Mouse (Mus musculus) adrenal gland (tissue): ENCODE measurements at regions not wholly inside any gene's neighbourhood (a gene's known extent, or its start where the extent isn't known, plus 50 kb on each side); places are given as distances from the start of the nearest gene placed in this dataset.

Source experiments
- intact Hi-C: fragments of 180-260 bp; cut with DNase I; formaldehyde crosslinking; loops from one replicate; pipeline ENCODE4 v1.15.1; 2025

- intact Hi-C loops = no loop called here
Measured at GRCm38 (mm10) chr13:44581947-44582766, 147.1 kb upstream of the Jarid2 start.

- intact Hi-C loops = no loop called here
Measured at GRCm38 (mm10) chr13:44582767-44583085, 146.5 kb upstream of the Jarid2 start.

- intact Hi-C loops = no loop called here
Measured at GRCm38 (mm10) chr13:44583614-44584013, 145.7 kb upstream of the Jarid2 start.

GRCm38 (mm10) chr13:44584151-44584550 is 145.1 kb upstream of the Jarid2 start:
- intact Hi-C loops = no loop called here

GRCm38 (mm10) chr13:44584551-44584950 is 144.7 kb upstream of the Jarid2 start:
- intact Hi-C loops = no loop called here

- intact Hi-C loops = no loop called here
Measured at GRCm38 (mm10) chr13:44587846-44588245, 141.4 kb upstream of the Jarid2 start.

- intact Hi-C loops = no loop called here
Measured at GRCm38 (mm10) chr13:44594645-44595044, 134.6 kb upstream of the Jarid2 start.

- intact Hi-C loops = no loop called here
Measured at GRCm38 (mm10) chr13:44597666-44598065, 131.6 kb upstream of the Jarid2 start.

- intact Hi-C loops = no loop called here
Measured at GRCm38 (mm10) chr13:44601024-44601423, 128.2 kb upstream of the Jarid2 start.

- intact Hi-C loops = no loop called here
Measured at GRCm38 (mm10) chr13:44602658-44603057, 126.6 kb upstream of the Jarid2 start.

- intact Hi-C loops = no loop called here
Measured at GRCm38 (mm10) chr13:44607316-44608285, 121.7 kb upstream of the Jarid2 start.

- intact Hi-C loops = no loop called here
Measured at GRCm38 (mm10) chr13:44608286-44608675, 121.0 kb upstream of the Jarid2 start.

- intact Hi-C loops = no loop called here
Measured at GRCm38 (mm10) chr13:44608681-44609335, 120.5 kb upstream of the Jarid2 start.

GRCm38 (mm10) chr13:44609606-44610005 is 119.7 kb upstream of the Jarid2 start:
- intact Hi-C loops = loop anchor here (10.0 kb wide), 1 partner anchor 125 kb away; no protein-coding TSS in a partner anchor

GRCm38 (mm10) chr13:44615696-44616095 is 113.6 kb upstream of the Jarid2 start:
- intact Hi-C loops = loop anchor here (10.0 kb wide), 1 partner anchor 119 kb away; no protein-coding TSS in a partner anchor

- intact Hi-C loops = loop anchor here (10.0 kb wide), 1 partner anchor 116 kb away; no protein-coding TSS in a partner anchor
Measured at GRCm38 (mm10) chr13:44618368-44618767, 110.9 kb upstream of the Jarid2 start.

GRCm38 (mm10) chr13:44622661-44623355 is 106.5 kb upstream of the Jarid2 start:
- intact Hi-C loops = loop anchor here (5.0 kb wide), 1 partner anchor 34 kb away; no protein-coding TSS in a partner anchor

GRCm38 (mm10) chr13:44624716-44625115 is 104.6 kb upstream of the Jarid2 start:
- intact Hi-C loops = loop anchor here (5.0 kb wide), 1 partner anchor 33 kb away; no protein-coding TSS in a partner anchor

GRCm38 (mm10) chr13:44625792-44626191 is 103.5 kb upstream of the Jarid2 start:
- intact Hi-C loops = no loop called here

- intact Hi-C loops = no loop called here
Measured at GRCm38 (mm10) chr13:44626806-44627205, 102.5 kb upstream of the Jarid2 start.

- intact Hi-C loops = no loop called here
Measured at GRCm38 (mm10) chr13:44630061-44630460, 99.2 kb upstream of the Jarid2 start.
